Mouse (Mus musculus) lung, postnatal 0 days (tissue): ENCODE data around the gene Hnrnpul2.

Experiments used
- CTCF ChIP-seq: IDR thresholded peaks from 2 replicates; pipeline ENCODE4 v1.5.1; 2016; ENCODE audit warnings: antibody characterized with exemption, mild to moderate bottlenecking
- EP300 ChIP-seq: IDR thresholded peaks from 2 replicates; pipeline ENCODE4 v1.6.1; 2016; ENCODE audit warnings: antibody characterized with exemption, mild to moderate bottlenecking, control low read depth

GRCm38 (mm10) chr19:8821146-8821545 lies 1.3 kb downstream of the Hnrnpul2 start:
- TF ChIP-seq EP300: no peak
- no peak for TF ChIP-seq CTCF
